Mouse (Mus musculus) cerebellum, adult 2 months (tissue): ENCODE data around the gene Cfap97d2.

Experiments
- CTCF ChIP-seq: fragments of 200-500 bp; IDR thresholded peaks from 2 replicates; pipeline ENCODE4 v1.5.1; 2011; ENCODE audit warnings: low read depth, mild to moderate bottlenecking, control low read depth, low read length, moderate library complexity, borderline replicate concordance; ENCODE audit not compliant: insufficient read depth
- POLR2A ChIP-seq: fragments of 200-500 bp; IDR thresholded peaks from 2 replicates; pipeline ENCODE4 v1.6.1; 2011; ENCODE audit warnings: low read length, control low read depth, borderline replicate concordance; ENCODE audit not compliant: insufficient read depth

DNA sequence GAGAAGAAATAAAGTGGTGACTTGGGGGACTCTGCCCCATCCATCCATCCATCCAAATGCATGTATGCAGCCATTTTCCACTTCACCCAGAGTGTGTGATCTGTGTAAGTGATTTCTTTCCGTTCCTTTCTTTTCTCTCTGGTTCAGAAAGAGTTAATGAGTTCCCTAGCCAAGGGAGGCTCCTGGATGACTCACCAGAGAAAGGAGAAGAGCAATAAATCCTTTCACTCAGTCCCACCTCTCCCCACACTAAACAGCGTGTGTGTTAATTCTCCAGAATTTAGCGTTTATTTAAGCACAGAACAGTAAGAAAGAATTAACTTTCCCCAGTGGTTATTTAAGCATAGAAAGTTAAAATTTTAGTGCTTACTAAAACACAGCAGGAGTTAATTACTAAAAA is 41.9 kb downstream of the Cfap97d2 start:
- no peak for TF ChIP-seq CTCF
- TF ChIP-seq POLR2A, result no peak
